8 mouse cellular contexts compared by ENCODE assay signal in genomic region chr7:25266180-25266962, GRCm38 (mm10). TPM values are rescaled to one million over a fixed set of nuclear protein-coding genes. Genes with fewer than 3 reads are reported as not detected.
A peak's percentile ranks its signal among the peaks of the same experiment; 100 is the strongest.
DNase-seq lines count a peak whose midpoint lies in the region; ATAC-seq and TF ChIP-seq lines count a peak whose summit lies in the region.

No protein-coding gene starts in this region.

- H3K4me3 ChIP-seq in forebrain, embryonic 10.5 days = peak overlapping the region; percentile 86; the same call in 1 of the 2 replicates
- H3K4me3 ChIP-seq in forebrain, postnatal 0 days (ENCODE audit: low read depth, low read length) = no peak overlapping the region
- no peak overlapping the region for H3K4me3 ChIP-seq in neural tube, embryonic 12.5 days
- 0 out of 2 replicates have a peak overlapping the region, but pooled peaks have one; percentile 75 for H3K4me3 ChIP-seq in limb, embryonic 13.5 days
- H3K4me3 ChIP-seq in stomach, embryonic 15.5 days (replicated peaks) = no peak overlapping the region; the same call in 1 of the 2 replicates

- peak overlapping the region; percentile 95 for H3K27ac ChIP-seq in forebrain, embryonic 10.5 days
- H3K27ac ChIP-seq in forebrain, postnatal 0 days (ENCODE audit: low read depth, low read length) = no peak overlapping the region
- H3K27ac ChIP-seq in neural tube, embryonic 12.5 days = no peak overlapping the region
- no peak overlapping the region for H3K27ac ChIP-seq in limb, embryonic 13.5 days
- no peak overlapping the region for H3K27ac ChIP-seq in stomach, embryonic 15.5 days

- no peak for ATAC-seq in forebrain, postnatal 0 days
- ATAC-seq in neural tube, embryonic 12.5 days (ENCODE audit: low FRiP score, low read depth) = no peak
- ATAC-seq in limb, embryonic 13.5 days (ENCODE audit: low FRiP score, low read depth) = no peak
- no peak for ATAC-seq in stomach, embryonic 15.5 days (ENCODE audit: insufficient read depth, low FRiP score, low read depth)

- peaks cover 7% of the 10 kb centered on the region for H3K36me3 ChIP-seq in forebrain, embryonic 10.5 days (replicated peaks)
- H3K36me3 ChIP-seq in forebrain, postnatal 0 days (ENCODE audit: insufficient read depth) = 0 out of 2 replicates have a peak, but pooled peaks cover 7% of the 10 kb centered on the region
- H3K36me3 ChIP-seq in neural tube, embryonic 12.5 days = peaks cover 7% of the 10 kb centered on the region
- H3K36me3 ChIP-seq in limb, embryonic 13.5 days = peaks cover 8% of the 10 kb centered on the region
- no peaks in the 10 kb centered on the region for H3K36me3 ChIP-seq in stomach, embryonic 15.5 days

- H3K4me2 ChIP-seq in forebrain, postnatal 0 days (ENCODE audit: low read depth) = no peak overlapping the region
- H3K4me2 ChIP-seq in neural tube, embryonic 12.5 days (replicated peaks) = peak overlapping the region; percentile 58
- H3K4me2 ChIP-seq in limb, embryonic 13.5 days (replicated peaks) = peak overlapping the region; percentile 68
- peak overlapping the region; percentile 72; the same call in 1 of the 2 replicates for H3K4me2 ChIP-seq in stomach, embryonic 15.5 days

- 91% methylated on average over 8 of the region's 8 CpGs for WGBS in forebrain, embryonic 10.5 days
- 90% methylated on average over 8 of the region's 8 CpGs for WGBS in forebrain, postnatal 0 days
- 87% methylated on average over 8 of the region's 8 CpGs for WGBS in neural tube, embryonic 12.5 days
- WGBS in limb, embryonic 13.5 days = 88% methylated on average over 8 of the region's 8 CpGs
- 82% methylated on average over 8 of the region's 8 CpGs for WGBS in stomach, embryonic 15.5 days

- H3K9ac ChIP-seq in forebrain, postnatal 0 days = no peak overlapping the region
- H3K9ac ChIP-seq in neural tube, embryonic 12.5 days = no peak overlapping the region
- no peak overlapping the region for H3K9ac ChIP-seq in limb, embryonic 13.5 days
- no peak overlapping the region for H3K9ac ChIP-seq in stomach, embryonic 15.5 days

- H3K9me3 ChIP-seq in forebrain, embryonic 10.5 days = no peaks in the 10 kb centered on the region
- no peaks in the 10 kb centered on the region for H3K9me3 ChIP-seq in forebrain, postnatal 0 days (ENCODE audit: low read length)
- H3K9me3 ChIP-seq in neural tube, embryonic 12.5 days = no peaks in the 10 kb centered on the region
- H3K9me3 ChIP-seq in limb, embryonic 13.5 days = no peaks in the 10 kb centered on the region
- H3K9me3 ChIP-seq in stomach, embryonic 15.5 days = no peaks in the 10 kb centered on the region

- H3K27me3 ChIP-seq in forebrain, embryonic 10.5 days (ENCODE audit: poor library complexity, severe bottlenecking) = peaks cover 6% of the 10 kb centered on the region; the same call in 1 of the 2 replicates
- H3K27me3 ChIP-seq in forebrain, postnatal 0 days (ENCODE audit: insufficient read depth, low read length) = no peaks in the 10 kb centered on the region
- no peaks in the 10 kb centered on the region; the same call in 1 of the 2 replicates for H3K27me3 ChIP-seq in neural tube, embryonic 12.5 days (replicated peaks)
- H3K27me3 ChIP-seq in limb, embryonic 13.5 days = no peaks in the 10 kb centered on the region
- no peaks in the 10 kb centered on the region for H3K27me3 ChIP-seq in stomach, embryonic 15.5 days (replicated peaks)

- no peak for DNase-seq in forebrain, embryonic 10.5 days (ENCODE audit: extremely low spot score, low spot score)
- DNase-seq in forebrain, postnatal 0 days = no peak
- DNase-seq in neural tube, embryonic 10.5 days (ENCODE audit: extremely low spot score, low spot score) = no peak
- no peak for DNase-seq in ovary, adult 18-20 months (ENCODE audit: low spot score)
- no peak for DNase-seq in thymus, postnatal 10 days (ENCODE audit: low spot score in 2 of 2)

- TF ChIP-seq CTCF in forebrain, postnatal 0 days (IDR thresholded peaks at IDR 0.05; ENCODE audit: low read depth) = no peak

- peaks cover 45% of the 10 kb centered on the region for H3K4me1 ChIP-seq in forebrain, embryonic 10.5 days
- peaks cover 14% of the 10 kb centered on the region for H3K4me1 ChIP-seq in forebrain, postnatal 0 days (ENCODE audit: insufficient read depth)
- H3K4me1 ChIP-seq in neural tube, embryonic 12.5 days = peaks cover 21% of the 10 kb centered on the region
- peaks cover 23% of the 10 kb centered on the region for H3K4me1 ChIP-seq in limb, embryonic 13.5 days
- H3K4me1 ChIP-seq in stomach, embryonic 15.5 days = peaks cover 26% of the 10 kb centered on the region

RNA-seq across cellular contexts. Expression of gene Cic, which starts 1.1 kb away (rescaled TPM):
- polyA plus RNA-seq in forebrain, embryonic 10.5 days (2016; fragmentation: Nextera tagmentation; extraction: Ambion mirVana) = 19.4 and 20.6 TPM in 2 replicates
- total RNA-seq in forebrain, postnatal 0 days (2014; rRNA removed) = 119 and 121 TPM in 2 replicates
- polyA plus RNA-seq in forebrain, postnatal 0 days (2015; fragmentation: Nextera tagmentation; extraction: Ambion mirVana) = 25.4 and 31.3 TPM in 2 replicates
- 44.2 and 45.0 TPM in 2 replicates for polyA plus RNA-seq in neural tube, embryonic 12.5 days (2016; fragmentation: Nextera tagmentation; extraction: Ambion mirVana)
- 40.9 and 43.6 TPM in 2 replicates for polyA plus RNA-seq in limb, embryonic 13.5 days (2015; fragmentation: Nextera tagmentation; extraction: Ambion mirVana)
- polyA plus RNA-seq in stomach, embryonic 15.5 days (2015; fragmentation: Nextera tagmentation; extraction: Ambion mirVana) = 33.8 and 36.4 TPM in 2 replicates

RNA-seq across cellular contexts. Expression of gene Erf, which starts 15.8 kb away (rescaled TPM):
- 8.4 and 10.1 TPM in 2 replicates for polyA plus RNA-seq in forebrain, embryonic 10.5 days (2016; fragmentation: Nextera tagmentation; extraction: Ambion mirVana)
- 11.8 and 16.5 TPM in 2 replicates for total RNA-seq in forebrain, postnatal 0 days (2014; rRNA removed)
- polyA plus RNA-seq in forebrain, postnatal 0 days (2015; fragmentation: Nextera tagmentation; extraction: Ambion mirVana) = 3.7 and 4.5 TPM in 2 replicates
- polyA plus RNA-seq in neural tube, embryonic 12.5 days (2016; fragmentation: Nextera tagmentation; extraction: Ambion mirVana) = 11.9 and 13.1 TPM in 2 replicates
- polyA plus RNA-seq in limb, embryonic 13.5 days (2015; fragmentation: Nextera tagmentation; extraction: Ambion mirVana) = 25.6 and 26.6 TPM in 2 replicates
- polyA plus RNA-seq in stomach, embryonic 15.5 days (2015; fragmentation: Nextera tagmentation; extraction: Ambion mirVana) = 13.0 and 17.6 TPM in 2 replicates

RNA-seq across cellular contexts. Expression of gene Gsk3a, which starts 28.7 kb away (rescaled TPM):
- 10.7 and 10.8 TPM in 2 replicates for polyA plus RNA-seq in forebrain, embryonic 10.5 days (2016; fragmentation: Nextera tagmentation; extraction: Ambion mirVana)
- 150 and 154 TPM in 2 replicates for total RNA-seq in forebrain, postnatal 0 days (2014; rRNA removed)
- 21.0 and 21.5 TPM in 2 replicates for polyA plus RNA-seq in forebrain, postnatal 0 days (2015; fragmentation: Nextera tagmentation; extraction: Ambion mirVana)
- 19.1 and 20.3 TPM in 2 replicates for polyA plus RNA-seq in neural tube, embryonic 12.5 days (2016; fragmentation: Nextera tagmentation; extraction: Ambion mirVana)
- 11.9 and 13.0 TPM in 2 replicates for polyA plus RNA-seq in limb, embryonic 13.5 days (2015; fragmentation: Nextera tagmentation; extraction: Ambion mirVana)
- polyA plus RNA-seq in stomach, embryonic 15.5 days (2015; fragmentation: Nextera tagmentation; extraction: Ambion mirVana) = 9.4 and 10.5 TPM in 2 replicates

RNA-seq across cellular contexts. Expression of gene Pafah1b3, which starts 31.4 kb away (rescaled TPM):
- polyA plus RNA-seq in forebrain, embryonic 10.5 days (2016; fragmentation: Nextera tagmentation; extraction: Ambion mirVana) = 246 and 257 TPM in 2 replicates
- total RNA-seq in forebrain, postnatal 0 days (2014; rRNA removed) = 407 and 461 TPM in 2 replicates
- polyA plus RNA-seq in forebrain, postnatal 0 days (2015; fragmentation: Nextera tagmentation; extraction: Ambion mirVana) = 517 and 583 TPM in 2 replicates
- polyA plus RNA-seq in neural tube, embryonic 12.5 days (2016; fragmentation: Nextera tagmentation; extraction: Ambion mirVana) = 400 and 431 TPM in 2 replicates
- polyA plus RNA-seq in limb, embryonic 13.5 days (2015; fragmentation: Nextera tagmentation; extraction: Ambion mirVana) = 281 and 307 TPM in 2 replicates
- 201 and 215 TPM in 2 replicates for polyA plus RNA-seq in stomach, embryonic 15.5 days (2015; fragmentation: Nextera tagmentation; extraction: Ambion mirVana)

RNA-seq across cellular contexts. Expression of gene Prr19, which starts 34.8 kb away (rescaled TPM):
- polyA plus RNA-seq in forebrain, embryonic 10.5 days (2016; fragmentation: Nextera tagmentation; extraction: Ambion mirVana) = 1.4 and 1.7 TPM in 2 replicates
- 2.1 and 2.5 TPM in 2 replicates for total RNA-seq in forebrain, postnatal 0 days (2014; rRNA removed)
- 2.6 and 3.5 TPM in 2 replicates for polyA plus RNA-seq in forebrain, postnatal 0 days (2015; fragmentation: Nextera tagmentation; extraction: Ambion mirVana)
- 1.1 and 1.5 TPM in 2 replicates for polyA plus RNA-seq in neural tube, embryonic 12.5 days (2016; fragmentation: Nextera tagmentation; extraction: Ambion mirVana)
- polyA plus RNA-seq in limb, embryonic 13.5 days (2015; fragmentation: Nextera tagmentation; extraction: Ambion mirVana) = 0.91 and 1.1 TPM in 2 replicates
- polyA plus RNA-seq in stomach, embryonic 15.5 days (2015; fragmentation: Nextera tagmentation; extraction: Ambion mirVana) = 0.41 and 0.49 TPM in 2 replicates

Comparison
In these comparisons a context has a peak if more than half of its experiments do, and no peak if none do; other contexts are left out.
1. H3K4me3 ChIP-seq: peak in forebrain, embryonic 10.5 days (single experiment) and limb, embryonic 13.5 days (single experiment); none in forebrain, postnatal 0 days (single experiment), neural tube, embryonic 12.5 days (single experiment) and stomach, embryonic 15.5 days (single experiment).